Mouse (Mus musculus) small intestine, adult 2 months (tissue): Measurements from ENCODE around the gene Fancl.

Source experiments
- CTCF ChIP-seq: fragments of 200-500 bp; IDR thresholded peaks from 2 replicates; pipeline ENCODE4 v1.5.1; 2012; ENCODE audit warnings: low read depth, mild to moderate bottlenecking, control low read depth, inconsistent platforms, low read length, moderate library complexity, mixed read lengths; ENCODE audit not compliant: insufficient replicate concordance, insufficient read length; ENCODE audit errors: extremely low read depth
- POLR2A ChIP-seq: fragments of 200-500 bp; IDR thresholded peaks from 2 replicates; pipeline ENCODE4 v1.6.1; 2012; ENCODE audit warnings: low read depth, mild to moderate bottlenecking, control low read depth, inconsistent platforms, low read length, moderate library complexity

DNA sequence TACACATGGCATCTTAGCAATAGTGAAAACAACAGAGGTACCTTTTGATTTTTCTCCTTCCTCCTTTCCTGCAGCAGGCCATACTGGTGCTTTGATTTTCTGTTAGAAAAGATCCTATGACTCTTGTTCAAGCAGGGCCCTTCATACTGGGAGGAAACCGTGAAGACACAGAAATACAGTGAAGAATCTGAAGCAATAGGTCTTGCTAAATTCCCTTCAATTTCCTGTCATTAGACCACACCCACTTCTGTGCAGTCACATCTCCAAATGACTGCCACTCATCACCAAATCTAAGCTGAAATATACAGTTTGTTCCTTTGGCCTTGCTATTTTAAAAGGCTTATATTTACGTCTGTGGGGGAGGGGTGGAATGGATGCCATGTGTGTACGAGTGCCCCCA lies 49.1 kb upstream of the Fancl start:
- no peak for TF ChIP-seq CTCF
- no peak for TF ChIP-seq POLR2A
